ENCODE assay signal across 28 mouse cellular contexts in genomic region chr11:87566501-87566900, GRCm38 (mm10). TPM values are rescaled to one million over a fixed set of nuclear protein-coding genes. Genes with fewer than 3 reads are reported as not detected.
DNase-seq lines count a peak whose midpoint lies in the region; ATAC-seq and TF ChIP-seq lines count a peak whose summit lies in the region.
"Had no signal": no experiment of that assay in that cellular context is flagged by ENCODE, and none has a peak within 500 bp of the region (broad histone marks: within the 10 kb centered on the region; RNA-seq: fewer than 3 reads in every experiment).

Gm11492 (plus strand) TSS chr11:87566653.

- H3K4me3 ChIP-seq in gastrocnemius, adult 2 months: no peak within 1 kb of the TSS
- no peak within 1 kb of the TSS for H3K4me3 ChIP-seq in heart, postnatal 0 days (ENCODE audit: low read depth, low read length)
- H3K4me3 ChIP-seq: forebrain, embryonic 10.5 days; forebrain, embryonic 13.5 days; hindbrain, embryonic 10.5 days; hindbrain, embryonic 13.5 days; intestine, embryonic 15.5 days had no signal

- H3K27ac ChIP-seq in gastrocnemius, adult 2 months: peak within 1 kb of the TSS; percentile 71
- H3K27ac ChIP-seq in heart, postnatal 0 days (ENCODE audit: low read depth): peak within 1 kb of the TSS; percentile 65
- H3K27ac ChIP-seq: forebrain, embryonic 10.5 days; forebrain, embryonic 13.5 days; hindbrain, embryonic 10.5 days; hindbrain, embryonic 13.5 days; intestine, embryonic 15.5 days had no signal

- intact Hi-C loops in gastrocnemius, adult 2 months (cut with DNase I): no loop called here
- intact Hi-C loops in heart, postnatal 36 days (cut with DNase I): no loop called here

- peaks cover 22% of the 10 kb centered on the region for H3K4me1 ChIP-seq in heart, postnatal 0 days (ENCODE audit: control insufficient read depth, insufficient read depth)
- H3K4me1 ChIP-seq: forebrain, embryonic 10.5 days; forebrain, embryonic 13.5 days; hindbrain, embryonic 13.5 days; intestine, embryonic 15.5 days had no signal

- no peak for TF ChIP-seq CTCF in gastrocnemius, adult 2 months (IDR thresholded peaks at IDR 0.05)
- no peak for TF ChIP-seq CTCF in heart, postnatal 0 days (IDR thresholded peaks at IDR 0.05; ENCODE audit: low read depth)

- H3K9me3 ChIP-seq in heart, postnatal 0 days (replicated peaks; ENCODE audit: control insufficient read depth, low read length): no peaks in the 10 kb centered on the region
- H3K9me3 ChIP-seq: forebrain, embryonic 10.5 days; forebrain, embryonic 13.5 days; hindbrain, embryonic 10.5 days; hindbrain, embryonic 13.5 days; intestine, embryonic 15.5 days had no signal

- no peak for TF ChIP-seq EP300 in heart, postnatal 0 days (IDR thresholded peaks at IDR 0.05; ENCODE audit: low read depth)

- no peak; the same call in 1 of the 2 replicates for ATAC-seq in heart, postnatal 0 days (ENCODE audit: insufficient read depth, low read depth)
- ATAC-seq: activated CD4-positive, CD25-positive, alpha-beta regulatory T cell, adult 4 months; forebrain, embryonic 13.5 days; forebrain, embryonic 16.5 days; hindbrain, embryonic 16.5 days; intestine, embryonic 15.5 days had no signal

- H3K9ac ChIP-seq in heart, postnatal 0 days (replicated peaks; ENCODE audit: low read depth, low read length): no peak within 1 kb of the TSS
- H3K9ac ChIP-seq: forebrain, embryonic 13.5 days; hindbrain, embryonic 13.5 days; intestine, embryonic 15.5 days had no signal

- no peaks in the 10 kb centered on the region for H3K36me3 ChIP-seq in heart, postnatal 0 days (replicated peaks; ENCODE audit: control insufficient read depth, insufficient read depth, low read length)
- H3K36me3 ChIP-seq: forebrain, embryonic 10.5 days; hindbrain, embryonic 10.5 days; hindbrain, embryonic 13.5 days; intestine, embryonic 15.5 days had no signal

- DNase-seq in gastrocnemius, adult 2 months: no peak
- no peak for DNase-seq in gastrocnemius, postnatal 4 days (ENCODE audit: low spot score in 2 of 2)
- DNase-seq in heart, adult 8-10 months (ENCODE audit: low spot score): peak; percentile 57
- no peak for DNase-seq in heart, adult 18-20 months
- DNase-seq in heart, postnatal 0 days (ENCODE audit: low spot score): no peak
- no peak for DNase-seq in heart, postnatal 36 days
- DNase-seq: adrenal gland, adult 8-10 months; adrenal gland, postnatal 25 days; cerebellum, adult 18-20 months; cerebellum, adult 9-10 months; cerebellum, postnatal 14 days; gastrocnemius, postnatal 14 days; kidney, adult 11 months; kidney, adult 8-10 months had no signal

- WGBS in heart, postnatal 0 days: 54% methylated on average over 3 of the region's 3 CpGs

- no peaks in the 10 kb centered on the region for H3K27me3 ChIP-seq in heart, postnatal 0 days (ENCODE audit: control insufficient read depth, insufficient read depth, low read length)
- H3K27me3 ChIP-seq: forebrain, embryonic 13.5 days; hindbrain, embryonic 13.5 days; intestine, embryonic 15.5 days had no signal

- no peak within 1 kb of the TSS for H3K4me2 ChIP-seq in heart, postnatal 0 days (ENCODE audit: low read depth, low read length)
- H3K4me2 ChIP-seq: forebrain, embryonic 13.5 days; heart, embryonic 11.5 days; hindbrain, embryonic 13.5 days; intestine, embryonic 15.5 days had no signal

RNA-seq across cellular contexts. Expression of gene Gm11492, which starts in this region (rescaled TPM):
- total RNA-seq in gastrocnemius, adult 2 months (2021): not detected
- not detected for total RNA-seq in gastrocnemius, postnatal 4 days (2021)
- not detected for total RNA-seq in heart, adult 8-10 months (2022)
- total RNA-seq in heart, adult 18-20 months (2021): not detected
- total RNA-seq in heart, postnatal 0 days (2014; rRNA removed; ENCODE audit: low replicate concordance): not detected in 2 replicates
- polyA plus RNA-seq in heart, postnatal 0 days (2015; fragmentation: Nextera tagmentation; extraction: Ambion mirVana): not detected in 2 replicates
- total RNA-seq in heart, postnatal 36 days (2021): not detected
- total RNA-seq: adrenal gland, adult 8-10 months; adrenal gland, postnatal 25 days; gastrocnemius, adult 18-20 months; gastrocnemius, postnatal 14 days; heart, postnatal 10 days had no signal
- polyA plus RNA-seq: activated CD4-positive, CD25-positive, alpha-beta regulatory T cell, adult 4 months; brain, embryonic 14.5 days; embryonic facial prominence, embryonic 11.5 days; embryonic facial prominence, embryonic 14.5 days; forebrain, embryonic 10.5 days; forebrain, embryonic 13.5 days; forebrain, embryonic 16.5 days; heart, embryonic 11.5 days; hindbrain, embryonic 10.5 days; hindbrain, embryonic 13.5 days; hindbrain, embryonic 16.5 days; intestine, embryonic 15.5 days had no signal

Comparison
In these comparisons a context has a peak if more than half of its experiments do, and no peak if none do; other contexts are left out.
1. Peak in DNase-seq in heart, adult 8-10 months; RNA of the gene not detected or under 1 TPM.